Mouse (Mus musculus) CH12.LX (cell line): ENCODE data around the gene Vmn1r20. TPM values are rescaled to one million over a fixed set of nuclear protein-coding genes. Genes with fewer than 3 reads are reported as not detected.
"Not testable (repeated sequence)": the region's sequence is repeated elsewhere in the genome, so short reads cannot be mapped to it uniquely, and the experiment has no call there.

Experiments used
- DNase-seq: peaks from one replicate; pipeline ENCODE4 v3.0.0-alpha.2; 2013; ENCODE audit errors: extremely low read depth
- H3K27ac ChIP-seq: 2 replicates; pipeline ENCODE4 v1.5.1; 2012; ENCODE audit warnings: low read depth, mild to moderate bottlenecking, control low read depth, moderate library complexity; ENCODE audit not compliant: insufficient read depth
- H3K27me3 ChIP-seq: replicated peaks from 2 replicates; pipeline ENCODE3; 2012; ENCODE audit warnings: inconsistent platforms
- H3K36me3 ChIP-seq, 2 experiments: replicated peaks in 1 of 2; 2 replicates each; pipeline versions ENCODE3 to v1.6.1; 2012; ENCODE audit warnings: inconsistent platforms in 1 of 2, low read length in 1 of 2, mild to moderate bottlenecking in 1 of 2, mixed read lengths in 1 of 2, moderate library complexity in 1 of 2; ENCODE audit not compliant: control insufficient read depth in 1 of 2, insufficient read depth in 1 of 2
- H3K4me1 ChIP-seq, 2 experiments: 2 replicates each; pipeline ENCODE4 v1.6.1; 2012; ENCODE audit warnings: inconsistent platforms in 1 of 2, moderate library complexity in 1 of 2; ENCODE audit not compliant: insufficient read depth in 2 of 2, control insufficient read depth in 1 of 2
- H3K4me2 ChIP-seq: 2 replicates; pipeline ENCODE4 v1.6.1; 2012; ENCODE audit warnings: low read depth, mild to moderate bottlenecking, control low read depth; ENCODE audit not compliant: poor library complexity, insufficient read depth, severe bottlenecking
- H3K4me3 ChIP-seq, 3 experiments: fragments of 150-350 bp in 1 of 3; sonication (generic) in 1 of 3; replicated peaks in 1 of 3; 2 replicates each; pipeline versions ENCODE3 to v1.5.1; 2011 to 2012; ENCODE audit warnings: low read depth in 2 of 3, low read length in 2 of 3, mild to moderate bottlenecking in 2 of 3, moderate library complexity in 2 of 3, control low read depth in 1 of 3, improper control_type of control experiment in 1 of 3, inconsistent platforms in 1 of 3, mixed read lengths in 1 of 3; ENCODE audit not compliant: poor library complexity in 1 of 3
- H3K79me2 ChIP-seq: replicated peaks from 2 replicates; pipeline ENCODE4 v1.6.1; 2012; ENCODE audit warnings: mild to moderate bottlenecking, moderate library complexity; ENCODE audit not compliant: control insufficient read depth, poor library complexity, insufficient read depth, severe bottlenecking; ENCODE audit errors: extremely low read depth
- H3K9ac ChIP-seq: 2 replicates; pipeline ENCODE4 v1.6.1; 2012; ENCODE audit warnings: low read depth, mild to moderate bottlenecking, control low read depth, moderate library complexity; ENCODE audit not compliant: insufficient read depth
- H3K9me3 ChIP-seq: replicated peaks from 2 replicates; pipeline ENCODE3; 2012; ENCODE audit warnings: low read length, inconsistent platforms, mixed read lengths
- CTCF ChIP-seq, 2 experiments: IDR thresholded peaks in 1 of 2; conservative IDR thresholded peaks in 1 of 2; 2 replicates each; pipeline ENCODE4 v1.5.1; 2011 to 2012; ENCODE audit warnings: low read depth in 2 of 2, low read length in 2 of 2, improper control_type of control experiment in 1 of 2, inconsistent platforms in 1 of 2, mild to moderate bottlenecking in 1 of 2, moderate library complexity in 1 of 2
- MEF2A ChIP-seq: IDR thresholded peaks from 2 replicates; pipeline ENCODE4 v1.6.1; 2014; ENCODE audit warnings: low read depth, mild to moderate bottlenecking, inconsistent platforms, low read length, improper control_type of control experiment, borderline replicate concordance
- RAD21 ChIP-seq: IDR thresholded peaks from 2 replicates; pipeline ENCODE4 v1.6.1; 2011; ENCODE audit warnings: low read depth, mild to moderate bottlenecking, low read length, improper control_type of control experiment, moderate library complexity
- SMC3 ChIP-seq: IDR thresholded peaks from 2 replicates; pipeline ENCODE4 v1.6.1; 2011; ENCODE audit warnings: low read depth, low read length, improper control_type of control experiment
- TCF12 ChIP-seq: IDR thresholded peaks from 2 replicates; pipeline ENCODE4 v1.6.1; 2014; ENCODE audit warnings: low read depth, mild to moderate bottlenecking, inconsistent platforms, low read length, improper control_type of control experiment
- ZC3H11A ChIP-seq: IDR thresholded peaks from 2 replicates; pipeline ENCODE4 v1.6.1; 2012; ENCODE audit warnings: low read depth, mild to moderate bottlenecking, inconsistent platforms, low read length, improper control_type of control experiment
- dilution Hi-C: fragments of 300-500 bp; cut with MboI; formaldehyde crosslinking; loops from 2 replicates; pipeline ENCODE4 v1.14.3; 2020; ENCODE audit warnings: low sequenced_read_pairs; ENCODE audit not compliant: extremely low pct_unique_long_range_greater_than_20kb, extremely low pct_ligation_motif_present
- in situ Hi-C: fragments of 300-500 bp; cut with MboI; formaldehyde crosslinking; loops from 3 replicates; pipeline ENCODE4 v1.14.3; 2019; ENCODE audit warnings: low sequenced_read_pairs, low pct_ligation_motif_present, low pct_unique_long_range_greater_than_20kb, mixed read lengths
- polyA plus RNA-seq: library from polyadenylated mRNA; unstranded; fragments of >175 nt; gene quantifications from 2 replicates; pipeline ENCODE4 v1.2.1, GENCODE M21; 2012; ENCODE audit warnings: low read depth; ENCODE audit not compliant: insufficient read length
- total RNA-seq, 2 experiments: library from RNA; depleted of rRNA; stranded (reverse); fragments of 300-350 nt in 1 of 2; fragments of >200 nt in 1 of 2; gene quantifications; 2 replicates each; pipeline ENCODE4 v1.2.3; 2012 to 2014

The Vmn1r20 gene
- total and polyA plus RNA-seq, 3 experiments = not detected

- dilution Hi-C loops = no loop called here
- Histone ChIP-seq H3K79me2 (no peaks in the 10 kb centered on the region), H3K4me1 (no peaks in the 10 kb centered on the region), H3K9me3 (no peaks in the 10 kb centered on the region), H3K27me3 (no peaks in the 10 kb centered on the region), H3K4me2 (no peak overlapping the region), H3K36me3 (no peaks in the 10 kb centered on the region), H3K4me3 (no peak overlapping the region), H3K27ac (no peak overlapping the region), H3K9ac (no peak overlapping the region)
- TF ChIP-seq RAD21 = peak; percentile 78
- TF ChIP-seq TCF12 = no peak
- TF ChIP-seq MEF2A = no peak
- TF ChIP-seq CTCF (conservative IDR thresholded peaks at IDR 0.05 in 1 of 2, IDR thresholded peaks at IDR 0.05 in 1 of 2; ENCODE audit: low read depth in 2 of 2, low read length in 2 of 2) = peak in 1 of 2 experiments; percentile 63; a peak in 2 of 4 replicates
- TF ChIP-seq SMC3 = peak; percentile 62
- peak; percentile 23; the same call in 1 of the 2 replicates for TF ChIP-seq ZC3H11A
- DNase-seq = peak; percentile 13
- in situ Hi-C loops = no loop called here
Measured at GRCm38 (mm10) chr6:57431196-57431595, 2.5 kb downstream of the Vmn1r20 start.

- H3K4me1 ChIP-seq, H3K36me3 ChIP-seq, H3K27me3 ChIP-seq, H3K4me3 ChIP-seq, H3K9me3 ChIP-seq, H3K4me2 ChIP-seq, H3K9ac ChIP-seq, dilution Hi-C loops, in situ Hi-C loops, H3K79me2 ChIP-seq, H3K27ac ChIP-seq, DNase-seq: not testable (repeated sequence)
Measured at GRCm38 (mm10) chr6:57468161-57468560, 39.4 kb downstream of the Vmn1r20 start.

Other genes with a start within 250 kb of the Vmn1r20 start
- gene Vmn1r13, start 225.6 kb upstream of the Vmn1r20 start, total RNA-seq (2012; rRNA removed) = not detected in 2 replicates
- gene Vmn1r13, start 225.6 kb upstream of the Vmn1r20 start, total RNA-seq (2014; rRNA removed) = not detected in 2 replicates
- 0.04 TPM in 2 replicates for gene Vmn1r13, start 225.6 kb upstream of the Vmn1r20 start, polyA plus RNA-seq
- not detected in 2 replicates for gene Vmn1r14, start 197.2 kb upstream of the Vmn1r20 start, total RNA-seq (2012; rRNA removed)
- gene Vmn1r14, start 197.2 kb upstream of the Vmn1r20 start, total RNA-seq (2014; rRNA removed) = not detected in 2 replicates
- gene Vmn1r14, start 197.2 kb upstream of the Vmn1r20 start, polyA plus RNA-seq = not detected in 2 replicates
- not detected in 2 replicates for gene Vmn1r15, start 171.0 kb upstream of the Vmn1r20 start, total RNA-seq (2012; rRNA removed)
- gene Vmn1r15, start 171.0 kb upstream of the Vmn1r20 start, total RNA-seq (2014; rRNA removed) = not detected in 2 replicates
- 0.27 TPM in 1 of 2 replicates, not detected in the other for gene Vmn1r15, start 171.0 kb upstream of the Vmn1r20 start, polyA plus RNA-seq
- gene Vmn1r16, start 99.4 kb upstream of the Vmn1r20 start, total RNA-seq (2012; rRNA removed) = not detected in 2 replicates
- not detected in 2 replicates for gene Vmn1r16, start 99.4 kb upstream of the Vmn1r20 start, total RNA-seq (2014; rRNA removed)
- not detected in 2 replicates for gene Vmn1r16, start 99.4 kb upstream of the Vmn1r20 start, polyA plus RNA-seq
- not detected in 2 replicates for gene Vmn1r17, start 65.2 kb upstream of the Vmn1r20 start, total RNA-seq (2012; rRNA removed)
- gene Vmn1r17, start 65.2 kb upstream of the Vmn1r20 start, total RNA-seq (2014; rRNA removed) = not detected in 2 replicates
- not detected in 2 replicates for gene Vmn1r17, start 65.2 kb upstream of the Vmn1r20 start, polyA plus RNA-seq
- gene Vmn1r18, start 33.1 kb upstream of the Vmn1r20 start, total RNA-seq (2012; rRNA removed) = not detected in 2 replicates
- gene Vmn1r18, start 33.1 kb upstream of the Vmn1r20 start, total RNA-seq (2014; rRNA removed) = not detected in 2 replicates
- not detected in 2 replicates for gene Vmn1r18, start 33.1 kb upstream of the Vmn1r20 start, polyA plus RNA-seq
- gene Vmn1r19, start 25.1 kb upstream of the Vmn1r20 start, total RNA-seq (2012; rRNA removed) = not detected in 2 replicates
- not detected in 2 replicates for gene Vmn1r19, start 25.1 kb upstream of the Vmn1r20 start, total RNA-seq (2014; rRNA removed)
- not detected in 2 replicates for gene Vmn1r19, start 25.1 kb upstream of the Vmn1r20 start, polyA plus RNA-seq
- 9.8 and 10.5 TPM in 2 replicates for gene Ppm1k, start 106.5 kb downstream of the Vmn1r20 start, total RNA-seq (2012; rRNA removed)
- gene Ppm1k, start 106.5 kb downstream of the Vmn1r20 start, total RNA-seq (2014; rRNA removed) = 15.1 and 27.1 TPM in 2 replicates
- 11.0 and 17.1 TPM in 2 replicates for gene Ppm1k, start 106.5 kb downstream of the Vmn1r20 start, polyA plus RNA-seq
- 9.0 and 9.9 TPM in 2 replicates for gene Herc6, start 152.1 kb downstream of the Vmn1r20 start, total RNA-seq (2012; rRNA removed)
- gene Herc6, start 152.1 kb downstream of the Vmn1r20 start, total RNA-seq (2014; rRNA removed) = 18.9 and 20.6 TPM in 2 replicates
- 12.8 and 14.4 TPM in 2 replicates for gene Herc6, start 152.1 kb downstream of the Vmn1r20 start, polyA plus RNA-seq